Mouse (Mus musculus) yolk sac, embryonic 10.5 days (tissue): ENCODE measurements around the gene Hunk.

Source experiments
- DNase-seq: peaks from one replicate; pipeline ENCODE4 v3.0.0-alpha.2; 2017; ENCODE audit warnings: low spot score

Hunk gene

GRCm38 (mm10) chr16:90385688-90386513 is at the start of gene Hunk:
Gene Hunk (plus strand): TSS chr16:90386013.
- DNase-seq, result peak; percentile 85

GRCm38 (mm10) chr16:90339026-90339425 is 46.8 kb upstream of the Hunk start:
- DNase-seq, result no peak

GRCm38 (mm10) chr16:90341086-90341485 is 44.7 kb upstream of the Hunk start:
- DNase-seq, result no peak

GRCm38 (mm10) chr16:90349700-90350548 is 35.9 kb upstream of the Hunk start:
- DNase-seq, result peak; percentile 77

- DNase-seq, result no peak
Measured at GRCm38 (mm10) chr16:90351726-90352125, 34.1 kb upstream of the Hunk start.

GRCm38 (mm10) chr16:90352691-90353090 is 33.1 kb upstream of the Hunk start:
- DNase-seq, result no peak

GRCm38 (mm10) chr16:90353156-90353555 is 32.7 kb upstream of the Hunk start:
- no peak for DNase-seq

- DNase-seq, result no peak
Measured at GRCm38 (mm10) chr16:90359329-90359728, 26.5 kb upstream of the Hunk start.

GRCm38 (mm10) chr16:90359750-90360149 is 26.1 kb upstream of the Hunk start:
- DNase-seq, result no peak

- DNase-seq, result no peak
Measured at GRCm38 (mm10) chr16:90360327-90360726, 25.5 kb upstream of the Hunk start.

- DNase-seq, result peak; percentile 22
Measured at GRCm38 (mm10) chr16:90362926-90363325, 22.9 kb upstream of the Hunk start.

- peak; percentile 62 for DNase-seq
Measured at GRCm38 (mm10) chr16:90379897-90380296, 5.9 kb upstream of the Hunk start.

GRCm38 (mm10) chr16:90381633-90382032 is 4.2 kb upstream of the Hunk start:
- no peak for DNase-seq

- DNase-seq, result no peak
Measured at GRCm38 (mm10) chr16:90382701-90383280, 3.0 kb upstream of the Hunk start.

GRCm38 (mm10) chr16:90384058-90384457 is 1.8 kb upstream of the Hunk start:
- DNase-seq, result no peak

GRCm38 (mm10) chr16:90384846-90385245 is 967 bp upstream of the Hunk start:
- no peak for DNase-seq

GRCm38 (mm10) chr16:90385326-90385687 is 506 bp upstream of the Hunk start:
- no peak for DNase-seq

- DNase-seq, result peak; percentile 80
Measured at GRCm38 (mm10) chr16:90386514-90387160, 824 bp downstream of the Hunk start.

GRCm38 (mm10) chr16:90387161-90387671 is 1.4 kb downstream of the Hunk start:
- no peak for DNase-seq

- DNase-seq, result no peak
Measured at GRCm38 (mm10) chr16:90387961-90388360, 2.1 kb downstream of the Hunk start.

- DNase-seq, result no peak
Measured at GRCm38 (mm10) chr16:90389103-90389750, 3.4 kb downstream of the Hunk start.
